Mouse (Mus musculus): Measurements from ENCODE around the gene Ptrhd1. TPM values are rescaled to one million over a fixed set of nuclear protein-coding genes. Genes with fewer than 3 reads are reported as not detected.
"Not testable (repeated sequence)": the region's sequence is repeated elsewhere in the genome, so short reads cannot be mapped to it uniquely, and the experiment has no call there.

The Ptrhd1 gene
- polyA plus RNA-seq, 1 experiment from 2014 or later: 7.5 TPM

- Histone ChIP-seq H3K36me3 (peaks cover 56% of the 10 kb centered on the region), H3K27ac (replicated peaks) (no peak overlapping the region), H3K4me3 (no peak overlapping the region), H3K27me3 (no peaks in the 10 kb centered on the region), H3K9ac (no peak overlapping the region), H3K4me1 (replicated peaks) (no peaks in the 10 kb centered on the region), H3K9me3 (no peaks in the 10 kb centered on the region), H3K4me2 (no peak overlapping the region)
- WGBS: 93% methylated on average over 11 of the region's 11 CpGs
- no peak for ATAC-seq (ENCODE audit: low read depth)
Measured at GRCm38 (mm10) chr12:4206106-4206505, 27.7 kb upstream of the Ptrhd1 start.

GRCm38 (mm10) chr12:4208405-4209133, 25.3 kb upstream of the Ptrhd1 start:
- no peak overlapping the region for H3K4me3 ChIP-seq
- WGBS: 78% methylated on average over 15 of the region's 15 CpGs
- peak; percentile 61; the same call in 1 of the 2 replicates for ATAC-seq (ENCODE audit: low read depth)
- H3K9me3 ChIP-seq: no peaks in the 10 kb centered on the region
- H3K4me1 ChIP-seq (replicated peaks): no peaks in the 10 kb centered on the region
- H3K36me3 ChIP-seq: peaks cover 73% of the 10 kb centered on the region
- H3K27ac ChIP-seq (replicated peaks): no peak overlapping the region
- no peaks in the 10 kb centered on the region for H3K27me3 ChIP-seq
- no peak overlapping the region for H3K4me2 ChIP-seq
- H3K9ac ChIP-seq: no peak overlapping the region

- no peaks in the 10 kb centered on the region for H3K27me3 ChIP-seq
- no peak overlapping the region for H3K9ac ChIP-seq
- ATAC-seq (ENCODE audit: low read depth): no peak
- H3K9me3 ChIP-seq: no peaks in the 10 kb centered on the region
- no peak overlapping the region for H3K27ac ChIP-seq (replicated peaks)
- no peak overlapping the region for H3K4me3 ChIP-seq
- 97% methylated on average over 9 of the region's 9 CpGs for WGBS
- no peak overlapping the region for H3K4me2 ChIP-seq
- no peaks in the 10 kb centered on the region for H3K4me1 ChIP-seq (replicated peaks)
- peaks cover 75% of the 10 kb centered on the region for H3K36me3 ChIP-seq
Measured at GRCm38 (mm10) chr12:4209196-4209595, 24.6 kb upstream of the Ptrhd1 start.

DNA sequence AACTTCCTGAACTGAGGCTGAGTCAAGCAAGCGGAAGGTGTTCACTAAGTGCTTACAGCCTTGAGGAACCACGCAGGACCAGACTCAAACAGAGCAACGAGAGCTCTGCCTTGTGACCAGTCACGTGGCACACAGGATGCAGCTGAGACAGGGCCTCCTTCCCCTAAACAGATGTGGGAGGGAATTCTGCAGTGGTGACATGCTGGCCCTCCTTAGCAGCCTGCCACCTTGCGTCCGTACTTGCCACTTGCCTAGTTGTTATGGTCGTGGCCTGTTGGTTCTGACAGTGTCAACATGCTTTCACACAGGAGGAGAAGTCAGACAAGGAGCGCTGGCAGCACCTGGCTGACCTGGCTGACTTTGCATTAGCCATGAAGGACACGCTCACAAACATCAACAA, 22.7 kb upstream of the Ptrhd1 start:
- H3K4me1 ChIP-seq (replicated peaks): no peaks in the 10 kb centered on the region
- H3K4me2 ChIP-seq: no peak overlapping the region
- no peaks in the 10 kb centered on the region for H3K27me3 ChIP-seq
- H3K36me3 ChIP-seq: peaks cover 82% of the 10 kb centered on the region
- H3K9ac ChIP-seq: no peak overlapping the region
- H3K27ac ChIP-seq (replicated peaks): no peak overlapping the region
- WGBS: 93% methylated on average over 9 of the region's 9 CpGs
- no peak for ATAC-seq (ENCODE audit: low read depth)
- H3K9me3 ChIP-seq: no peaks in the 10 kb centered on the region
- no peak overlapping the region for H3K4me3 ChIP-seq

GRCm38 (mm10) chr12:4212908-4213307, 20.9 kb upstream of the Ptrhd1 start:
- no peaks in the 10 kb centered on the region for H3K9me3 ChIP-seq
- H3K27ac ChIP-seq (replicated peaks): no peak overlapping the region
- no peak for ATAC-seq (ENCODE audit: low read depth)
- no peak overlapping the region for H3K4me3 ChIP-seq
- no peak overlapping the region for H3K9ac ChIP-seq
- H3K4me1 ChIP-seq (replicated peaks): no peaks in the 10 kb centered on the region
- no peaks in the 10 kb centered on the region for H3K27me3 ChIP-seq
- peaks cover 80% of the 10 kb centered on the region for H3K36me3 ChIP-seq
- 83% methylated on average over 8 of the region's 8 CpGs for WGBS
- H3K4me2 ChIP-seq: no peak overlapping the region

DNA sequence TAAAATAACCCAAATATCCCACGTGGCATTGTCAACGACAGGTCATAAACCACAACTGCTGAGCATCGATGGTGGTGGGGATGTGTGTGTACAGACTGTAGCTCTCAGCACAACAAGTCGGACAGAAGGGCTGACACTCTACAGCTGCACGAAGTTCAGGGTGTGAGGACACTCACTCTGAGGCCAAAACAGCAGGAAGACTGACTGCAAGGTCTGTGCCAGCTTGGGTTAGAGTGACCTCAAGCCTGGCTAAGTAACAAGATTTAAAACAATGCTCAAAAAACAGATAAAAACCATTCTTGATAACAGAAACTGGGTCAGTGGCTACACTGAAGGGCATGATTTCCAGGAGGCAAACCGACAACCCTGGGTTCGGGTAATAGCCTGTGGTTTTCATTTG, 3.7 kb upstream of the Ptrhd1 start:
- Histone ChIP-seq H3K4me3 (no peak overlapping the region), H3K4me2 (no peak overlapping the region), H3K27me3 (no peaks in the 10 kb centered on the region), H3K9me3 (no peaks in the 10 kb centered on the region), H3K4me1 (replicated peaks) (peaks cover 19% of the 10 kb centered on the region), H3K9ac (no peak overlapping the region), H3K36me3 (peaks cover 42% of the 10 kb centered on the region), H3K27ac (replicated peaks) (no peak overlapping the region)
- no peak for ATAC-seq (ENCODE audit: low read depth)
- 89% methylated on average over 7 of the region's 7 CpGs for WGBS

GRCm38 (mm10) chr12:4232777-4233176, 1.1 kb upstream of the Ptrhd1 start:
- no peaks in the 10 kb centered on the region for H3K27me3 ChIP-seq
- no peaks in the 10 kb centered on the region for H3K9me3 ChIP-seq
- H3K27ac ChIP-seq (replicated peaks): no peak overlapping the region
- peak overlapping the region; percentile 76; the same call in 1 of the 2 replicates for H3K9ac ChIP-seq
- WGBS: 51% methylated on average over 4 of the region's 4 CpGs
- peaks cover 27% of the 10 kb centered on the region for H3K36me3 ChIP-seq
- H3K4me1 ChIP-seq (replicated peaks): peaks cover 19% of the 10 kb centered on the region
- peak overlapping the region; percentile 63 for H3K4me3 ChIP-seq
- no peak for ATAC-seq (ENCODE audit: low read depth)
- peak overlapping the region; percentile 77 for H3K4me2 ChIP-seq

- Histone ChIP-seq H3K4me1 (replicated peaks) (peaks cover 15% of the 10 kb centered on the region), H3K27ac (replicated peaks) (no peak overlapping the region), H3K4me3 (no peak overlapping the region), H3K9ac (no peak overlapping the region), H3K4me2 (no peak overlapping the region), H3K36me3 (peaks cover 13% of the 10 kb centered on the region), H3K27me3 (no peaks in the 10 kb centered on the region), H3K9me3 (no peaks in the 10 kb centered on the region)
- WGBS: 94% methylated on average over 15 of the region's 15 CpGs
- no peak for ATAC-seq (ENCODE audit: low read depth)
Measured at GRCm38 (mm10) chr12:4237481-4237880, 3.7 kb downstream of the Ptrhd1 start.

DNA sequence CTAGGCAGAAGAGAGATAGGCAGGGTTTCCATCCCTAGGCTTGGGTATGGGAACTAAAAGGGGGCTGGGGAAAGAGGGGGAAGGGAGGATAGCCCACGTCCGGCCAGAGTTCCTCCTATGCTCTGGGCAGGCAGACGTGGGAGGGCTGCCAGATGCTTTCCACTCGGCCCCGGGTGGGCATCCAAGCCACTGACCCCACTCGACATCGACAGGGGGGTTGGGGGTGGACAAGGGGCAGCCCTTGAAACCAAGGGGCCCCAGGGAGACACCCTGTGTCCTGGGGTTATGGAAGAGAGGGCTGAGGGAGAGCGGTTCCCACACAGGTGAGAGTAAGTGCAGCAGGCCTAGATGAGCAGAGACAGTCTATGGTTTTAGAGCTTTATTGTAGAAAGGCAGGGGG, 6.5 kb downstream of the Ptrhd1 start:
- not testable (repeated sequence) for H3K9ac ChIP-seq; H3K9me3 ChIP-seq; H3K4me3 ChIP-seq; H3K27ac ChIP-seq (replicated peaks); H3K4me2 ChIP-seq; H3K27me3 ChIP-seq; ATAC-seq (ENCODE audit: low read depth); H3K4me1 ChIP-seq (replicated peaks)
- H3K36me3 ChIP-seq: peaks cover 13% of the 10 kb centered on the region
- WGBS: 86% methylated on average over 8 of the region's 8 CpGs

GRCm38 (mm10) chr12:4243805-4244204, 10.0 kb downstream of the Ptrhd1 start:
- H3K4me3 ChIP-seq: no peak overlapping the region
- H3K36me3 ChIP-seq: peaks cover 10% of the 10 kb centered on the region
- H3K9me3 ChIP-seq: no peaks in the 10 kb centered on the region
- 77% methylated on average over 2 of the region's 2 CpGs for WGBS
- no peak overlapping the region for H3K4me2 ChIP-seq
- H3K27ac ChIP-seq (replicated peaks): no peak overlapping the region
- H3K27me3 ChIP-seq: no peaks in the 10 kb centered on the region
- ATAC-seq (ENCODE audit: low read depth): no peak
- no peaks in the 10 kb centered on the region for H3K4me1 ChIP-seq (replicated peaks)
- no peak overlapping the region for H3K9ac ChIP-seq

DNA sequence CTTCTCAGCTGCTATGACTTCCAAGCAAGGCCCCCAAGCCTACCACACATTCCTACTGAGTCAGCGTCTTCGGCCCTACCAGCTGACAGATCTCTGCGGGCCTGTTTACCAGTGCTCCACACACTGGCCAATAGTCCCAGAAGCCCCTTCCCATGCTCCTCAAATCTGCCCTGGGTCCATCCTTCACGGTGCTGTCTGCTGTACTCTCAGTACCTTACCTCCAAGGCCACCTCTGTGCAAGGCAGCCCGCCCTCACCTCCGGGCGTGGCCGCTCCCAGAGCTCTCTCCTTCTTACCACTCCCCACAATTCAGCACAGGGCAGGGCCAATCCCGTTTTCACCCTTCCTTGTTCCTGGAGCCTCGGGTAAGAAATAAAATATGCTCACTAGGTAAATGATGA, 11.9 kb downstream of the Ptrhd1 start:
- no peaks in the 10 kb centered on the region for H3K4me1 ChIP-seq (replicated peaks)
- 88% methylated on average over 10 of the region's 10 CpGs for WGBS
- no peak overlapping the region for H3K27ac ChIP-seq (replicated peaks)
- H3K9me3 ChIP-seq: no peaks in the 10 kb centered on the region
- H3K36me3 ChIP-seq: peaks cover 19% of the 10 kb centered on the region
- ATAC-seq (ENCODE audit: low read depth): no peak
- H3K4me2 ChIP-seq: no peak overlapping the region
- H3K4me3 ChIP-seq: no peak overlapping the region
- no peaks in the 10 kb centered on the region for H3K27me3 ChIP-seq
- H3K9ac ChIP-seq: no peak overlapping the region

DNA sequence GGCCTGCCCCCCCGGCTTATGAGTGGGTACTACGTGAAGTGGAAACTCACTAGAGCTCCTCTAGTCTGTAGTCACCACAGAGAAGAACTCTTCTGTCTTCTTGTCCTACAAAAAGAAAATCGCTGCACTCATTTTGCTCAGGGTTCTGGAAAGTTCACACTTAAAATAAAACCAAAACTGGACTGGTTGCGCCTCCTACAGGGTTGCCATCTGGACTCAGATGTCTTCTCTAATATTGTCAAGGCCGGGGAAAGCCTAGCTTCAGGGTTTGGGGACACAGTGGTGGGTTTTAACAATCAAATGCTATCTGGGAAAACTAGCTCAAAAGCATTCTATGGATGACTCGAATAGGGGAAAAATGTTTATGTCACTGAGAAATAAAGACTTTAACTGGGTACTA, 16.0 kb downstream of the Ptrhd1 start:
- H3K9ac ChIP-seq: no peak overlapping the region
- ATAC-seq (ENCODE audit: low read depth): no peak
- H3K27ac ChIP-seq (replicated peaks): no peak overlapping the region
- H3K4me1 ChIP-seq (replicated peaks): no peaks in the 10 kb centered on the region
- no peaks in the 10 kb centered on the region for H3K27me3 ChIP-seq
- H3K4me3 ChIP-seq: no peak overlapping the region
- peaks cover 49% of the 10 kb centered on the region for H3K36me3 ChIP-seq
- H3K4me2 ChIP-seq: no peak overlapping the region
- 94% methylated on average over 6 of the region's 6 CpGs for WGBS
- no peaks in the 10 kb centered on the region for H3K9me3 ChIP-seq
